Mouse (Mus musculus) G1E (cell line): ENCODE results near the gene Ghrhr.

Experiments used
- CTCF ChIP-seq: IDR thresholded peaks from 2 replicates; pipeline ENCODE4 v1.5.1; 2012; ENCODE audit warnings: low read depth, low read length, inconsistent platforms, mixed read lengths
- GATA1 ChIP-seq: IDR thresholded peaks from 2 replicates; pipeline ENCODE4 v1.6.1; 2012; ENCODE audit warnings: borderline replicate concordance, low read length, inconsistent platforms, mixed read lengths

DNA sequence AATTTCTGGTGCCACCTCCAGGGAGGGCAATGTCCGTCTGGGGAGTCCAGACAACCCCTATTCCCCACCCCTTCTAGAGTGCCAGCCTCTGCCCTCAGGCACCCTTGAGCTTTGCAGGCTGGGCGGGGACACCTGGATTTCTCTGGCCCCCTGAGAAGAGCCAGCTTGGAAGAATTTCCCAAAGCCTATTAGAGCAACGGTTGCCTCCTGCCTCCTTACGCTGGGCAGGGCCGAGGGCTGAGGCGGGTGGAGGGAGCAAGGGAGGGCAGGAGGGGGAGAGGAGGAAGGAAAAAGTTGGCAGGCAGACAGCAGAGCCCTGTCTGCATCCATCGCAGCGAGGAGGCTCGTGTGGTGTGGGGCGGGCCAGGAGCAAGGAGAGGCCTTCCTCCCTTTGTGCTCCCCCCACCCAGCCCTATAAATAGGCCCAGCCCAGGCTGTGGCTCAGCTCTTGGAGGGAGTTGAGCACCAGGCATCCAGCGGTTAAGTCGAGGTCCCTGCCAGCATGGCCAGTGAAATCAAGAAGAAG is 40.0 kb upstream of the Ghrhr start, which contains the start of gene Aqp1:
- TF ChIP-seq CTCF, result no peak
- TF ChIP-seq GATA1, result no peak
